Mouse (Mus musculus) lung, embryonic 14.5 days (tissue): ENCODE data around the gene Adap1. TPM values are rescaled to one million over a fixed set of nuclear protein-coding genes. Genes with fewer than 3 reads are reported as not detected.

Source experiments
- ATAC-seq: fragments of 200-750 bp; cut with Nextera tagmentation; 2 replicates; pipeline ENCODE4 v1.8.0; 2017; ENCODE audit warnings: mild to moderate bottlenecking, moderate TSS enrichment, moderate library complexity; ENCODE audit not compliant: insufficient read depth
- DNase-seq: peaks from one replicate; pipeline ENCODE4 v3.0.0-alpha.2; 2015
- H3K27ac ChIP-seq: fragments of 300-500 bp; sonication (generic); 2 replicates; pipeline ENCODE4 v1.5.1; 2014; ENCODE audit warnings: low read depth, mild to moderate bottlenecking, moderate library complexity
- H3K27me3 ChIP-seq: fragments of 300-500 bp; sonication (generic); 2 replicates; pipeline ENCODE4 v1.6.1; 2014; ENCODE audit warnings: low read length, control low read depth; ENCODE audit not compliant: insufficient read depth
- H3K36me3 ChIP-seq: fragments of 300-500 bp; sonication (generic); 2 replicates; pipeline ENCODE4 v1.6.1; 2014; ENCODE audit warnings: control low read depth; ENCODE audit not compliant: insufficient read depth
- H3K4me1 ChIP-seq: fragments of 300-500 bp; sonication (generic); 2 replicates; pipeline ENCODE4 v1.6.1; 2014; ENCODE audit warnings: antibody characterized with exemption, control low read depth; ENCODE audit not compliant: insufficient read depth
- H3K4me2 ChIP-seq: fragments of 300-500 bp; sonication (generic); 2 replicates; pipeline ENCODE4 v1.6.1; 2014; ENCODE audit warnings: mild to moderate bottlenecking
- H3K4me3 ChIP-seq: fragments of 300-500 bp; sonication (generic); 2 replicates; pipeline ENCODE4 v1.5.1; 2014; ENCODE audit warnings: low read depth, low read length
- H3K9ac ChIP-seq: fragments of 300-500 bp; sonication (generic); 2 replicates; pipeline ENCODE4 v1.6.1; 2014
- H3K9me3 ChIP-seq: fragments of 300-500 bp; sonication (generic); 2 replicates; pipeline ENCODE4 v1.6.1; 2016; ENCODE audit warnings: low read depth, low read length, control low read depth
- CTCF ChIP-seq: IDR thresholded peaks from 2 replicates; pipeline ENCODE4 v1.5.1; 2016; ENCODE audit warnings: antibody characterized with exemption, low read depth
- WGBS: fragments of 180-500 bp; shearing (Covaris S2); extraction: QIAGEN DNeasy Blood & Tissue Kit; methylation state at CpG from one replicate; pipeline ENCODE4 v1.1.7; 2014; 5-methylcytosine and 5-hydroxymethylcytosine counted together
- polyA plus RNA-seq: library from polyadenylated mRNA; unstranded; fragments of >200 nt; fragmentation: Nextera tagmentation; extraction: Ambion mirVana; gene quantifications from 2 replicates; pipeline ENCODE4 v1.2.1, GENCODE M21; 2014

Gene Adap1
- polyA plus RNA-seq, 1 experiment from 2014 or later: 3.6 TPM

- DNase-seq (no peak), ATAC-seq (no peak)
- Histone ChIP-seq H3K4me3 (no peak overlapping the region), H3K36me3 (no peaks in the 10 kb centered on the region), H3K27me3 (peaks cover 11% of the 10 kb centered on the region; the same call in 1 of the 2 replicates), H3K4me2 (no peak overlapping the region), H3K27ac (no peak overlapping the region), H3K9me3 (no peaks in the 10 kb centered on the region), H3K9ac (no peak overlapping the region), H3K4me1 (no peaks in the 10 kb centered on the region)
- WGBS: 65% methylated on average over 7 of the region's 7 CpGs
- TF ChIP-seq CTCF: no peak
Observed at GRCm38 (mm10) chr5:139330766-139331165, 5.3 kb upstream of the Adap1 start.

- no peaks in the 10 kb centered on the region; the same call in 1 of the 2 replicates for H3K4me1 ChIP-seq
- no peaks in the 10 kb centered on the region for H3K36me3 ChIP-seq
- no peak overlapping the region for H3K4me2 ChIP-seq
- no peak for TF ChIP-seq CTCF
- no peaks in the 10 kb centered on the region for H3K9me3 ChIP-seq
- H3K4me3 ChIP-seq: no peak overlapping the region
- no peak overlapping the region for H3K9ac ChIP-seq
- peaks cover 32% of the 10 kb centered on the region for H3K27me3 ChIP-seq
- ATAC-seq: no peak
- DNase-seq: no peak
- no peak overlapping the region for H3K27ac ChIP-seq
- 55% methylated on average over 7 of the region's 7 CpGs for WGBS
Observed at GRCm38 (mm10) chr5:139327634-139328020, 2.2 kb upstream of the Adap1 start.

DNA sequence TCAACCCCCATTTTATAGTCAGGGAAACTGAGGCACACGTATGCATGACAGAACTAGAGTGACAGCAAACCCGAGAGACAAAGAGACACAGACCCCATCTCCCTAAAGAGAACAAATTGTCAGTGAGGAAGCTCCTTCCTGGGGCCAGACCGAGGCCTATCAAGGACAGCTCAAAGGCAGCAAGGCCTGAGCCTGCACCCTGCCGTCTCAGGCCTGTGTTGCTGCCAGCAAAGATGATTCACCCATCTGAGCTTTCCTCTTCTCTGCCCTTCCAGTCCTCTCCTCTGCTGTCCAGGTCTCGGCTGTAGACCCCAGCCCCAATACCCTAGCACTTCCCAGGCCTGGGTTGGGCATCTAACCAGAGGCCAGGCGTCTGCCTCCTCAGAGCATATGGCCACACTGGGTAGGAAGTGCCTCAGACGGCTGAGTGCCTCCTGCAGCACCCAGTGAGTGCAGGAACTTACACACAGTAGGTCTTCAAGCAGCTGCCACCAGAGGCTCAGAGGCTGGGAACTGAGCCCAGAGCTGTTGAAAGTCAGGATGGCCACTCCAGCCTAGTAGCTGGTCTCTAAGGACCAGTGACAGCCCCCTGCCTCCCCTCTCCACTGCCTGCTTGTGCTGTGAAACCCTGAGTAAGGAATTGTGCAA, 1.7 kb upstream of the Adap1 start:
- DNase-seq: no peak
- no peak for ATAC-seq
- no peak overlapping the region for H3K27ac ChIP-seq
- H3K9me3 ChIP-seq: no peaks in the 10 kb centered on the region
- TF ChIP-seq CTCF: no peak
- no peaks in the 10 kb centered on the region; the same call in 1 of the 2 replicates for H3K4me1 ChIP-seq
- no peak overlapping the region for H3K4me2 ChIP-seq
- H3K4me3 ChIP-seq: no peak overlapping the region
- H3K9ac ChIP-seq: no peak overlapping the region
- 70% methylated on average over 7 of the region's 7 CpGs for WGBS
- no peaks in the 10 kb centered on the region for H3K36me3 ChIP-seq
- peaks cover 32% of the 10 kb centered on the region for H3K27me3 ChIP-seq

- no peaks in the 10 kb centered on the region for H3K9me3 ChIP-seq
- no peak for DNase-seq
- 65% methylated on average over 13 of the region's 13 CpGs for WGBS
- H3K4me2 ChIP-seq: no peak overlapping the region
- peak; percentile 22; the same call in 1 of the 2 replicates for TF ChIP-seq CTCF
- no peak for ATAC-seq
- H3K27me3 ChIP-seq: peaks cover 32% of the 10 kb centered on the region
- no peaks in the 10 kb centered on the region; the same call in 1 of the 2 replicates for H3K4me1 ChIP-seq
- no peaks in the 10 kb centered on the region for H3K36me3 ChIP-seq
- H3K27ac ChIP-seq: no peak overlapping the region
- H3K4me3 ChIP-seq: no peak overlapping the region
- H3K9ac ChIP-seq: no peak overlapping the region
Observed at GRCm38 (mm10) chr5:139326111-139326696, 782 bp upstream of the Adap1 start.

GRCm38 (mm10) chr5:139324691-139325394, 579 bp downstream of the Adap1 start:
- Histone ChIP-seq H3K4me1 (no peaks in the 10 kb centered on the region; the same call in 1 of the 2 replicates), H3K9me3 (no peaks in the 10 kb centered on the region), H3K4me2 (peak overlapping the region; percentile 97), H3K4me3 (peak overlapping the region; percentile 56), H3K36me3 (no peaks in the 10 kb centered on the region), H3K27ac (no peak overlapping the region), H3K9ac (peak overlapping the region; percentile 62), H3K27me3 (peaks cover 32% of the 10 kb centered on the region)
- 2% methylated on average over 52 of the region's 62 CpGs for WGBS
- ATAC-seq (peak; percentile 42; the same call in 1 of the 2 replicates), DNase-seq (peak; percentile 16)
- no peak for TF ChIP-seq CTCF

GRCm38 (mm10) chr5:139324045-139324491, 1.4 kb downstream of the Adap1 start:
- H3K4me3 ChIP-seq: peak overlapping the region; percentile 56; the same call in 1 of the 2 replicates
- no peaks in the 10 kb centered on the region for H3K9me3 ChIP-seq
- peaks cover 32% of the 10 kb centered on the region for H3K27me3 ChIP-seq
- no peak overlapping the region for H3K27ac ChIP-seq
- peak overlapping the region; percentile 97 for H3K4me2 ChIP-seq
- no peaks in the 10 kb centered on the region; the same call in 1 of the 2 replicates for H3K4me1 ChIP-seq
- TF ChIP-seq CTCF: no peak
- H3K9ac ChIP-seq: no peak overlapping the region
- WGBS: 58% methylated on average over 5 of the region's 5 CpGs
- ATAC-seq: no peak
- DNase-seq: no peak
- H3K36me3 ChIP-seq: no peaks in the 10 kb centered on the region

DNA sequence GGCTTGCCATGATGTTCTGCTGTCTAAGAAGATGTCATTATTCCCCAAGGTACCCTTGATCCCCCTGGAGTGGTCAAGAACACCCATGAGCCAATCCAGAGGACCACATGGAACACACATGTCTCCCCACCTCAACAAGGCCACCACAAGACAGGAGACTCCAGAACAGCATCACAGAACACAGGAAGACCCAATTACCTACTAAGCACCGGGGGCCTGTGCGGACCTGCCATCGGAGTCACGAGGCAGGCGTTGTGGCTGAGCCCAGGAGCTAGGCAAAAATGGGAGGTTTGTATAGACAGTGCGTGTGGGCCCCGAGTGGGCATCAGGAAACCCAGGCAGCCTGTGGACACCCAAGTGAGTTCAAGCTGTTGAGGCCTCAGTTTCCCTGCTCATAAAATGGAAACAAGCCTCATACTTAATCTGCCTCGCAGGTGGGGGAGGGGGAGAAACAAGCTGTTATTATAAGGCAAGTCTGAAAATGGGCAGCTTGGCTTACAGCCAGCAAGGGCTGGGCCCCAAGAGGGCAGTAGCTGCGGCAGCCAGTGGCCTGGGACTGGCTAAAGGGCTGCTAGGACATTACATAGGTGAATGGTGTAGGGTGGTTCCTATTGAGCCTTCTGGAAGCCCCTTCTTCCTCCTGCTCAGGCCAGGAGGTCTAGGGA, 2.0 kb downstream of the Adap1 start:
- TF ChIP-seq CTCF: no peak

More for the DNA sequence above, 2.0 kb downstream of the Adap1 start:
- Histone ChIP-seq H3K4me3 (no peak overlapping the region), H3K9ac (no peak overlapping the region), H3K36me3 (no peaks in the 10 kb centered on the region), H3K27me3 (peaks cover 32% of the 10 kb centered on the region), H3K9me3 (no peaks in the 10 kb centered on the region), H3K4me1 (no peaks in the 10 kb centered on the region; the same call in 1 of the 2 replicates), H3K27ac (no peak overlapping the region), H3K4me2 (peak overlapping the region; percentile 22; the same call in 1 of the 2 replicates)
- ATAC-seq (no peak), DNase-seq (peak; percentile 42)
- 73% methylated on average over 9 of the region's 9 CpGs for WGBS
